Mouse (Mus musculus): Measurements from ENCODE around the gene Uckl1.
A peak's percentile ranks its signal among the peaks of the same experiment; 100 is the strongest.

Uckl1 gene

GRCm38 (mm10) chr2:181584411-181584942 lies at the start of gene Uckl1:
Gene Uckl1, minus strand, starts transcription at chr2:181584892.
- no peak for DNase-seq (ENCODE audit: low spot score)

- DNase-seq (ENCODE audit: low spot score) = no peak
Observed at GRCm38 (mm10) chr2:181632624-181633023, 47.9 kb upstream of the Uckl1 start.

- DNase-seq (ENCODE audit: low spot score) = no peak
Observed at GRCm38 (mm10) chr2:181628471-181628870, 43.8 kb upstream of the Uckl1 start.

- no peak for DNase-seq (ENCODE audit: low spot score)
Observed at GRCm38 (mm10) chr2:181623401-181623800, 38.7 kb upstream of the Uckl1 start.

- no peak for DNase-seq (ENCODE audit: low spot score)
Observed at GRCm38 (mm10) chr2:181618761-181619495, 34.2 kb upstream of the Uckl1 start.

- no peak for DNase-seq (ENCODE audit: low spot score)
Observed at GRCm38 (mm10) chr2:181602367-181602766, 17.7 kb upstream of the Uckl1 start.

GRCm38 (mm10) chr2:181601751-181602145 lies 17.1 kb upstream of the Uckl1 start:
- DNase-seq (ENCODE audit: low spot score) = no peak

- DNase-seq (ENCODE audit: low spot score) = peak; percentile 92
Observed at GRCm38 (mm10) chr2:181600828-181601750, 16.4 kb upstream of the Uckl1 start.

GRCm38 (mm10) chr2:181600226-181600758 lies 15.6 kb upstream of the Uckl1 start:
- DNase-seq (ENCODE audit: low spot score) = no peak

- DNase-seq (ENCODE audit: low spot score) = no peak
Observed at GRCm38 (mm10) chr2:181598454-181599351, 14.0 kb upstream of the Uckl1 start, which contains the start of gene Samd10. Gene Samd10, minus strand, starts transcription at chr2:181599212.

GRCm38 (mm10) chr2:181597378-181598061 lies 12.8 kb upstream of the Uckl1 start:
- DNase-seq (ENCODE audit: low spot score) = no peak

GRCm38 (mm10) chr2:181596221-181596960 lies 11.7 kb upstream of the Uckl1 start:
- no peak for DNase-seq (ENCODE audit: low spot score)

GRCm38 (mm10) chr2:181594946-181595696 lies 10.4 kb upstream of the Uckl1 start:
- no peak for DNase-seq (ENCODE audit: low spot score)

- DNase-seq (ENCODE audit: low spot score) = no peak
Observed at GRCm38 (mm10) chr2:181593937-181594336, 9.2 kb upstream of the Uckl1 start.

GRCm38 (mm10) chr2:181593042-181593421 lies 8.3 kb upstream of the Uckl1 start:
- DNase-seq (ENCODE audit: low spot score) = no peak

- no peak for DNase-seq (ENCODE audit: low spot score)
Observed at GRCm38 (mm10) chr2:181592231-181593041, 7.7 kb upstream of the Uckl1 start, which contains the start of gene Zfp512b. Gene Zfp512b, minus strand, starts transcription at chr2:181592803.

GRCm38 (mm10) chr2:181591528-181592085 lies 6.9 kb upstream of the Uckl1 start, which contains the start of gene Prpf6:
Gene Prpf6, plus strand, starts transcription at chr2:181591868.
- no peak for DNase-seq (ENCODE audit: low spot score)

GRCm38 (mm10) chr2:181590471-181590870 lies 5.8 kb upstream of the Uckl1 start:
- no peak for DNase-seq (ENCODE audit: low spot score)

Measured in spleen, adult 12 weeks (tissue).